Mouse (Mus musculus) neutrophil, adult 5-6 weeks (primary cell): ENCODE data around the gene Ubap1. TPM values are rescaled to one million over a fixed set of nuclear protein-coding genes. Genes with fewer than 3 reads are reported as not detected.
A peak's percentile ranks its signal among the peaks of the same experiment; 100 is the strongest.

ENCODE experiments used
- ATAC-seq: fragments of 151-379, 151-347 bp; 2 replicates; pipeline ENCODE4 v1.8.0; 2017; ENCODE audit warnings: mild to moderate bottlenecking, moderate TSS enrichment; ENCODE audit not compliant: insufficient number of reproducible peaks, poor library complexity, low FRiP score, severe bottlenecking; ENCODE audit errors: extremely low read depth
- total RNA-seq: library from RNA; stranded (forward); fragments of 200-1000 nt; gene quantifications from 2 replicates; pipeline ENCODE4 v1.2.3, GENCODE M21; 2017

Gene Ubap1
- 75.4 and 94.9 TPM in 2 replicates for total RNA-seq

DNA sequence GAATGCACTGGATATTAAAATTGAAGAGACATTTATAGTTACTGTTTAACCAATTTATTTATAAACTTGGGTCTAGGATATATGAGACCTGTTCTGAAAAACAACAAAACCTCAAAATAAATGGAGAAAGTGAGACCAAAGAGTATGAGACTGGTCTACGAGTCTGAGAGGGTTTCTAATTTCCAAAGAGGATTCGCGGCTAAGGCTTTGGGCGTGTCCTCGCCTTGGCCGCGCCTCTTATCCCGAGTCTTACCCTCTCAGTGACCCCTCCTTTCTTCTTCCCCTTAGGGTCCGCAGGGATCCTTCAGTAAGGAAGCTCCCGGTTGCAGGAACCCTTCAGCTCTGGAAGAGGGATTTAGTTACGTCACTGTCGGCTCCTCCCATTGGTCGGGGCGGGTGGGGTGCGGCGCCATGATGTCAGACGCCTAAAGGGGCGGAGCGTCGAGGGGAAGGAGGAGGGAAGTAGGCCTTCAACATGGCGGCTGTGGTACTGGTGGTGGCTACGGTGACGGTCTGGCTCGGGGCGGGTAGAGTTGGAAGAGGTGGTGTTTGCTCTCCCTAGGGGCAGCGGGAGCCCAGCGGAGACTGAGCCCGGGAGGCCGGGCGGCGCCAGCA, at the start of gene Ubap1:
Ubap1 (plus strand) TSS at position 413 of the 615 bp plus-strand sequence.
- ATAC-seq: peak; percentile 97

DNA sequence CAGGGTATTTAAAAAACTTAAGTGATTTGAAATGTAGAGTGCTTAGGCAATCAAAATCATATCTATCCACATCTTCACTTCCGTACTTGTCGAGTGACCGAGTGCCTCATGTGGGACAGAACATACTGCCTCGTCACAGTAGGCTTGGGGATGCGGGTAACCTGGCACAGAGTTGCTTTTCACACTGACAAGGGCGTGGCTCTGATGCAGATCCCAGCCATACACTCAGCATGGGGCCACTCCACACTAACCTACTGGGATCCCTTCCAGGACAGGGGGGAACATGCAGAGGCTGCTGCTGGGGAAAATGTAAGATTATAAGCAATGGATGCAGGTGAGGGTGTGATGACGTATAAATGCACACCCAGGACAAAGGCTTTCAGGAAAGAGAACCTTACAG, 45.1 kb upstream of the Ubap1 start:
- ATAC-seq: no peak

DNA sequence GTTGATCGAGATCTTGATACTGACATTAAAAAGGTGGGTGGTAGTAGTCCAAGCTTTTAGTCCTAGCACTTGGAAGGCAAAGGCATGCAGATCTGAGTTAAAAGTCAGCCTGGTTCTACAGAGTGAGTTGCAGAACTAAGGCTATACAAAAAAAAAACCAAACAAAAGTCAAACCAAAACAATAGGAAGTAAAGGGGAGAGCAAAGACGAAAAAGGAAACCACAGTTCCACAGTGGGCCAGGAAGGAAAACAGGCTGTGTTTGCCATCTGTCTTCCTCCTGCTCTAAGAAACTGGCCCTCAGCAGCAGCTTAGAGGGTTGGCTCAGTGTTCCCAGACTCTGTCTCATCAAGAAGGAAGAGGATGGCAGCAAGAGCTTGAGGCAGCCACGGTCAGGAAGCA, 44.5 kb upstream of the Ubap1 start:
- ATAC-seq: 0 out of 2 replicates have a peak, but pooled peaks have one; percentile 10

DNA sequence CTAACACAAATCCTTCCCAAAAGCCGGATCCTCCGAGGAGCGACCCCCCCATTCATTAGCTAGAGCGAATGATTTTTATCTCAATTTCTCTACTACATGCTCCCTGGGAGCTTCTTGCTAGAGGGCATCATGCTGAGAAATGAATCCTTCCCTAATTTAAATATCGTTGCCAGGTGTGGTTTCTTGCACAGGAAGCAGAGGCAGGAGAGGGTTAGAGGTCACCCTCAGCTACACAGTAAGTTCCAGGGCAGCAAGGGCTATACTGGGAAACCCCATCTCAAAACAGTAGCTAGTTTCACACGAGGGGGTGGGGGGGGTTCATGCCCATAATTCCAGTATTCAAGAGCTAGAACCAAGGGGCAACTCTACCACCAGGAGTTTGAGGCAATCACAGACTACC, 41.4 kb upstream of the Ubap1 start:
- peak; percentile 36; the same call in 1 of the 2 replicates for ATAC-seq

DNA sequence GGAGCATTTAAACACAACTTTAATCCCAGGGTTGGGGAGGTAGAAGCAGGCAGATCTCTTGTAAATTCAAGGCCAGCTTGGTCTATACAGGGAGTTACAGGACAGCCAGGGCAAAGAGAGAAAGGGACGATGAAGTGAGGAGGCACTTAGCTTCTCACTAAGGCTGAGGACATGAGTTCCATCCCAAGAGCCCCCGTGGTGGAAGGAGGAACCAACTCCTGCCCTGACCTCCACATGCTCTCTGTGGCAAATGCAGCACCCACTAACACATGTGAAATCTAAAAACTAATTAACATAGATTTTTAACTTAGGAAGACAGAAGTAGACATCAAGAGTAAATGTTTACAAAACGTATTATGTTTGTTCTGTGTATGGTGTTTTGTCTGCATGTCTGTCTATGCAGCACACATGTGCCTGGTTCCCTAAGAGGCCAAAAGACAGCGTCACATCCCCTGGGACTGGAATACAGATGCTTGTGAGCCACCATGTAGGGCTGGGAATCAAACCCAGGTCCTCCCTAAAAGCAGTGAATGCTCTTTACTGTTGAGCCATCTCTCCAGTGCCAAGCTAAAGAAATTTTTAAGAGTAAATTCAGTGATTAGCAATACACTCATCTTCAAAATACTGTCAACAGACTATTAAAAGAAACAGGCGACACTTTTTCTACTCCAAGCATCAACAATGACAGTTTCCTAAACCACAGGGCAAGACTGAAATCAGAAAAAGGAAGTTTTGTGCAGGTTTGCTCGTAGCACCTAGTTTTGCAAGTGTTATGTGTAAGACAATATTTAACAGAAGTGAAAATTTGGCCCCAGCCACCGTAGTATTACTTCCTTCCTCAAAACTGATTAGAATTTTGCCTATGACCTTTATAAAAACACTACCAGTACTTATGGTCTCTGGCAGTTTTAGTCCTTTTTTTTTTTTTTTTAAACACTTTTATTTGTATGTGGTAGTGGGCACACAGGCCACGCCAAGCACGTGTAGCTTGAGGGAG, 37.9 kb upstream of the Ubap1 start:
- ATAC-seq: peak; percentile 51

DNA sequence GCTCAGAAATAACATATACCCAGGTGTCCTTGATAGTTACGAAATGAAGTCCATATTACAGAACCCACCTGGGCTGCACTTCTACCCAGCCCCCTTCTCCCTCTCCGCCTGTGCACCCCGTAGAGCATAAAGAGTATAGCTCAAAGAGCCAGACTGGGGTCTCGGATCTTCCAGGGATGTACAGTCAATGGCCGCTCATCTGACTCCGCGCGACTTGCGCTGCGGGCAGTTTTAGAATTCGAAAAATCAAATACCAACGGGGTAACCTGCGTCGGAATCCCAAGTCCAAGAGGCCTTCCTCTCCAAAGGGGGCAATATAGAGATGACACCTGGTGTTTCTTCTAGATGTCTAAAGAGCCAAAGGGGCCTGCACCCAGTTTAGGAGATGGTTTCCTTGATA, 35.1 kb upstream of the Ubap1 start:
- no peak for ATAC-seq

DNA sequence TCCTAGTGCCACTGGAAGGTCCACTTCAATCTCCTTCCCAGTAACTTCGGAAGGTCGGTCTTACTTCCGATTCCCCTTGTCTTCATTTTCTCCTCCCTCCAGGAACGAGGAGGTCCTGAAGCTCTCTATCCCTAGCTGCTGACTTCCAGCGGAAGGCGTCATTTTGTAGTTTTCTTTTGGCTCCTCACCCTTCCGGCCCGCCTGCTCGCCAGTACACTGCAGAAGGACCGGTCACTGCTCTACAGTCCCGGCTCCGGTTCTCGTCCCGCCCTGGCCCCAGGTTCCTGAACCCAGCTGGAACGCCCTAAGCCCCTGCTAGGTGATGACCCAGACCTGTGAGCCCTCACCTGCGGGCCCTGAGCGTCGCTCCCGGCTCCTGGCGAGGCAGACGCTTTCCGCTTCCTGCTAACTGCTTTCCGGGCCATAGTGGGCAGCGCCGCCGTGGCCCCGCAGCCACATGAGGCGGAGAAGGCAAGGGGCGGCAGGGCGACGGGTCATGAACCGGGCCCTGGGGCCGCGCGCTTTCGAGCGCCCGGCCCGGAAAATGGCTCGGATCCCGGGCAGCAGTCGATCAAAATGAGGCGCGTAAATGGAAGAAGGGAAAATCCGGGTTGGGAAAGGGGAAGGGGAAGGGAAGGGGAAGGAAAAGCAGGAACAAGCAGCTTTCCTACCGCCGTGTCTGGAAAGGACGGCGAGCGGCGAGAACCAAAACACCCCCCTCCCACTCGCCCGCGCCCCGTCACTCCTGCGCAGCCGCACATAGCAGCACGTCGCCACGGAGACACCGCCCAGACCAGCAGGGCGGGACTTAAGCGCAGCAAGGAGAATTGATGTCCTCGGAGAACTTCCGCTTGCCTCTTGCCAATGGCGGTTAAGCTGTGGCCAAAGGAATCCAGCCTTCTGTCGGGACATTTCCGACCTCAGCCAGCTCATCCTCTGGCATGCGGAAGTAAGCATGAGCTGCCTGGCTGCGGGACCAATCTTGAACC, 34.4 kb upstream of the Ubap1 start, which contains the start of gene Dcaf12:
Dcaf12 (minus strand) TSS at position 749 of the 989 bp plus-strand sequence.
- peak; percentile 92 for ATAC-seq

DNA sequence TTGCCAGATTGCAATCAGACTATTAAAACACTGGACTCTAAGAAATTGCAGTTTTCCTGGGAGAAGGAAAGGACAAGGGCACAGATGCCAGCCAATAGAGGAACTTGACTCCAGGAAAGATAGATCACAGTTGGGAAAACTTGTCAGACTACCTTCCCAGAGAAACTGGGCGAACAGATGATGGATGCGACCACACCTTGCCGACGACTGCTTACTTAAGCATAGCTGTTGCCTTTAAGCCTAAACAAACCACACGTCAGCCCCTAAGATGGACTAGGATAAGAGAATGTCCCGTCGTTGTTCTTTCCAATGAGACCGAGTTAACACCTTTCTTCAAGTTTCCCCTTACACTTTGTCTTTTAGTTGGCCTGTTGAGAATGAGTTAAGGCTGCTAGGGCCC, 33.6 kb upstream of the Ubap1 start:
- no peak for ATAC-seq

DNA sequence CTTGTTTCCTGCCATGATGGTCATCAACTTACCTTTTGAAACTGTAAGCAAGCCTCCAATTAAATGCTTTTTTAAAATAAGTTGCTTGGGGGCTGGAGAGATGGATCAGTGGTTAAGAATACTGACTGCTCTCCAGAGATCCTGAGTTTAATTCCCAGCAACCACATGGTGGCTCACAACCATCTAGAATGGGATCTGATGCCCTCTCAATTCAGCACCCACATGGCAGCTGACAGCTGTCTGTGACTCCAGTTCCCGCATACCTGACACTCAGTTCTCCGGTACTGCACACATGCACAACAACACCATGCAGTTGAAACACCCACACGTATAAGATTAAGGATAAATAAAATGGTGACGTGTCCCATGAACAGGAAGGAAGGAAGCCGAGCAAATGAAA, 30.5 kb upstream of the Ubap1 start:
- ATAC-seq: no peak

DNA sequence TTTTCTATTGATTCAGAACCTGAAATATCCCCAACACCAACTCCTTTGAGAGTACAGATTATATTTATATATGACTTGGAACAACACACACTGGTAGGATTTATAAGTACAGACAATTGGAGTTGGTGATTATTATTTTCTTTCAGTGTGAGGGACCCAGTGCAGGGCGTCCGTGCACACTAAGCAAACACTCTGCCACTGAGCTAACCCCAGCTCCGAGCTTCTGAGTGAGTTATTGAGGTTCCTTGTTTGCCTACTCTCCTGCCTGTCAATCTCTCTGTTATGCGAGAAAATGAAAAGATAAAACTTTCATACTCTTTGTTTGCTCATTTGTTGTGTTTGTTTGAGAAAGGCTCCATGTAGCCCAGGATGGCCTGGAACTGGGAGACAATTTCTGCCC, 27.8 kb upstream of the Ubap1 start:
- no peak for ATAC-seq

DNA sequence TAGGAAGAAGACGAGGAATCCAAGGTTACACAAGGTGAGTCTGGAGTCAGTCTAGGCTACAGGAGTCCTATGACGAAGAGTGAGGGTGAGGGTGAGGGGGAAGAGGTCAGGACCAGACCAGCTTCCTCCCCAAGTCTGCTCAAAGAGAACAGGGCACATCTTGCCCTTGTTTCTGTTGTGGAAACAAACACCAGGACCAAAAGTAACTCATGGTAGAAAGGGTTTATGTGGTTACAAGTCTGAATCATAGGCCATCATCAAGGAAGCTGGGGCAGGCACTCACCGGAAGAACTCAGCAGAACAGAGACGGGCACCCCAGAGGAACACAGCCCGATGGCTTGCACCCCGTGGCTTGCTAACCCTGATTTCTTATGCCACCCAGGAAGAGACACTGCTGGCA, 21.9 kb upstream of the Ubap1 start:
- no peak for ATAC-seq

DNA sequence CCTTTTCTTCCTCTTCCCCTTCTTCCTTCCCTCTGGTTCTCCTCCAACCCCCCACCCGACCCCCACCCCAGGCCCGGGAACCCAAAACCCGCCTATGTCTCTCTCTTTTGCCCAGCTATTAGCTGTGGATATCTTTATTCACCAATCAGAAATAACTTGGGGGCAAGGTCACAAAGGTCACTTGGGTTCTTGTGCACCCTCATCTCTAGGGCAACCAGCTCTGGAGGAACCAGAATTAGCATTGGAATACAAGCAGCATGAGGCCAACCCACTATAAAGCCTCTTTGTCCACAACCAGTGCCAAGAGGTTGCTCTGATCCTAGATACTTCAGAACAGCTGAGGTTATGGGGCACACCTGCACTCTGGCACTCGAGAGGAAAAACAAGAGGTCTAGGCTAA, 19.3 kb upstream of the Ubap1 start:
- no peak for ATAC-seq

DNA sequence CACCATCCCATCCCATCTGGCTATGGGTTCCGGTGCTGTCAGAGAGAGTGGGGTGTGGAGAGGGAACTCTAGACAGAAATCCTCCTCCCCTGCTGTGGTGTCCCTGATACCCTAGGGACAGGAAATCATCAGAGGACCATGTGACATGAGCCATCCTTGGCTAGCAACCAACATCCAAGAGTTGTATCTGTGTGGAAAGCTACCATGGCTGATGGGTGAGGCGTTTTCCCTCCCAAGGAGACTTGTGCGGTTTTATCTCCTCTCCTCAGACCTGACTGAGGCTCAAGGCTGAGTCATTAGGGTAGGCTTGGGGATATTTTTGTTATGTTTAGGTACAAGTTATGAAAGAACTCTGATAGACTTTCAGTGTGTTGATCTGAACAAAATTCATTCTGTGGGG, 17.7 kb upstream of the Ubap1 start:
- no peak for ATAC-seq

DNA sequence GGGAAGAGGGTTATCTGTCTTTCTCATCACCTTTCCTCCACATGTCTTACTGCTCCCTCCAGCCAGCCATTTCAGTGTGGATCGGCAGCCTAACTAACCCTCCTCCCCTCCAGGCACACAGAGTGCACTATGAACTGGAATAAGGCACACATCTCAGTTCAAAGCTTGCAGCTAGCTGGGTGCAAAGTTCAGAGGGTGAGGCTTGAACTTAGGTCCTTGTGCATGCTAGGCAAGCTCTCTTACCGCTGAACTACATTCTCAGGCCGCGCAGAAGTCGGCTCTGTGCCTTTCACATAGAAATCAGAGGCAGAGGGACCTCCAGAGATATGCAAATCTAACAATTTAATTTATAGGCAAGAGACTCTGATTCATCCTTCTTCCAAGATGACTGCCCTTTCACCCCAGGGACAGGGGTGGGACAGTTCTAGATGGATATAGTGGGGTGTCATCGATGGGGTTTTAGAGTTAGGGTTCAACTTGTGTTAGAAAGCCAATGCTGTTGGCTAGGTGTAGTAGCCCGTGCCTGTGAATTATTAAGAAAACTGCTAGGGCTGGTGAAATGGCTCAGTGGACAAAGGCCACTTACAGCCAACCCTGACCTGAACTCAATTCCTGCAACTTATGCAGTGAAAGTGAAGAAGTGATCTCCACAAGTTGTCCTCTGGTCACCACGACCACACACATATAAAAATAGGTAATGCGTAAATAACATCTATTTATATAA, 16.9 kb upstream of the Ubap1 start:
- no peak for ATAC-seq

DNA sequence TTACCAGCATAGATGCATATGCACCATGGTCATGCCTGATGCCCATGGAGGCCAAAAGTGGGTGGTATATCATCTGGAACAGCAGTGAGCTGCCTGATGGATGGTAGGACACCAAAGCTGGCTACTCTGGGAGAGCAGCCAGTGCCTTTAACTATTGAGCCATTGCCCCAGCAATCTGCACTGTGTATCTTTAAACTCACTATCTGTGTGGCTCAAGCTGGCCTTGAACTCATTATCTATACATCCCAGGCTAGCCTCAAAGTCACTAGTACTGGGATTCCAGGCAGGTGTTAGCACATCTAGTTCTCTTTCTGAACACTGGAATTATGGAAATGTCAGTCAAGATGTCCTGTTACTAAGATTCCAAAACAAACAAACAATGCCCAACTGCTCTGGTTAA, 12.2 kb upstream of the Ubap1 start:
- ATAC-seq: no peak

DNA sequence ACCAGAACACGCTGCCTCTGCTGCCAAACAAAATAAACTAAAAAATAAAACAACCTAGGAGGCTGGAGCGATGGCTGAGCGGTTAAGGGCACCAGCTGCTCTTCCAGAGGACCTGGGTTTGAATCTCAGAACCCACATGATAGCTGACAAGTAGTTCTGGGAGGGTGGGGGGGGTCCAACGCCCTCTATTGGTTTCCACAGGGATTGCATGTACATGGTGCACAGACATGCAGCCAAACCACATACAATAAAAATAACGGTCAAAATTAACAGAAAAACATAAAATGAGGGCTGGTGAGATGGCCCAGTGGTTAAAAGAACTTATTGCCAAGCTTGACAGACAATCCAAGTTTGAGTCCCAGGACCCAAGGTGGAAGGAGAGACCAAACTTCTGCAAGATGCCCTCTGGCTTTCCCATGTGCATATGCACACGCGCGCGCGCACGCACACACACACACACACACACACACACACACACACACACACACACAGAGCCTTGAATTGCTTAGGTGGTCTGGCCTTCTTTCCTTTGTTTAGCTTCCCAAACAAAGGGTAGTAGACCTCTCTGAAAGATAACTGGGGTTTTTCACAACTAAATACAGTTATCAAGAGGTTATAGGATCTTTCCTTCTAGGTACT, 7.8 kb upstream of the Ubap1 start:
- no peak for ATAC-seq

DNA sequence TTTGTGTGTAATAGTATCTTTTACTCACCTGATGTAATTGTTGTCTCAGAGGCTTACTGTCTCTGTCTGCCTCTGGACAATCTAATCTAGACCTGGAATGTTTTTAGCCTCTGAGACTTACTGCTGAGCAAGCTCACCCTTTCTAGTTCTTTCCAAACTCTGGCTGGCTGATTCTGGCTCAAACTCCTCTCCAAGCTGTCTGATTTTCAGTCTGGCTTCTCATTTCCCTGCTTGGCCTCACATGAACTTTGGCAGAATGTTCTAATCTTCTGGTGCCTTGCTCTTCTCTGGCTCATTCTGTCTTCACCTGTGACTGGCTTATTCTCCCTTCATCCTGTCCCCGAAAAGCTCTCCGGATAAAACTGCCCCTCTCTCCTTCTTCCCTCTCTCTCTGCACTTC, 2.8 kb upstream of the Ubap1 start:
- ATAC-seq: no peak

DNA sequence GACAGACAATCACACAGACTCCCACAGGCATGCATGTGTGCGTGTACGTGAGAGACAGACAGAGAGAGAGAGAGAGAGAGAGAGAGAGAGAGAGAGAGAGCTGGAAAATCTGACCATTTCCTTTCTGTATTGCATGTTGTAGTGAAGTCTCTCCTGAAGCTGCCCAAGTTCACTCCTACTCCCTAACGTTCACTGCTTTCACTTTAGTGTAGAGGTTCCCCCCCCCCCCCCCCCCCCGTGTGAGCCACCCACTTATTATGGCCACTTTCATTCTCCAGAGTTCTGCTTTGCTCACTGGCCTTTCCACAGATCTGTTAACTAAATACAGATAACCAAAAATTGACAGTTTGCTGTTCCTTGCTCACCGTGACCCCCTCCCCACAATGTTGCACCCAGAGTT, 957 bp upstream of the Ubap1 start:
- ATAC-seq: peak; percentile 14; the same call in 1 of the 2 replicates
